Mouse (Mus musculus) limb, embryonic 15.5 days (tissue): ENCODE data around the gene Actr1a. TPM values are rescaled to one million over a fixed set of nuclear protein-coding genes. Genes with fewer than 3 reads are reported as not detected.
A peak's percentile ranks its signal among the peaks of the same experiment; 100 is the strongest.

Experiments used
- ATAC-seq: fragments of 200-750 bp; cut with Nextera tagmentation; 2 replicates; pipeline ENCODE4 v1.8.0; 2017; ENCODE audit warnings: low read depth, moderate TSS enrichment; ENCODE audit not compliant: insufficient number of reproducible peaks, low FRiP score, low TSS enrichment
- H3K27ac ChIP-seq: fragments of 300-500 bp; sonication (generic); 2 replicates; pipeline ENCODE4 v1.5.1; 2015; ENCODE audit warnings: moderate library complexity, mild to moderate bottlenecking, inconsistent platforms
- H3K27me3 ChIP-seq: fragments of 300-500 bp; sonication (generic); 2 replicates; pipeline ENCODE4 v1.6.1; 2015; ENCODE audit warnings: inconsistent platforms
- H3K36me3 ChIP-seq: fragments of 300-500 bp; sonication (generic); 2 replicates; pipeline ENCODE4 v1.6.1; 2015; ENCODE audit warnings: inconsistent platforms
- H3K4me1 ChIP-seq: fragments of 300-500 bp; sonication (generic); 2 replicates; pipeline ENCODE4 v1.6.1; 2015; ENCODE audit warnings: inconsistent platforms
- H3K4me2 ChIP-seq: fragments of 300-500 bp; sonication (generic); 2 replicates; pipeline ENCODE4 v1.6.1; 2015; ENCODE audit warnings: mild to moderate bottlenecking, inconsistent platforms
- H3K4me3 ChIP-seq: fragments of 300-500 bp; sonication (generic); 2 replicates; pipeline ENCODE4 v1.5.1; 2015; ENCODE audit warnings: mild to moderate bottlenecking, inconsistent platforms
- H3K9ac ChIP-seq: fragments of 300-500 bp; sonication (generic); 2 replicates; pipeline ENCODE4 v1.6.1; 2015; ENCODE audit warnings: inconsistent platforms
- H3K9me3 ChIP-seq: fragments of 300-500 bp; sonication (generic); 2 replicates; pipeline ENCODE4 v1.6.1; 2016; ENCODE audit warnings: inconsistent platforms
- WGBS: fragments of 180-500 bp; shearing (Covaris S2); methylation state at CpG from one replicate; pipeline ENCODE4 v1.1.7; 2015; 5-methylcytosine and 5-hydroxymethylcytosine counted together
- polyA plus RNA-seq: library from polyadenylated mRNA; unstranded; fragments of >200 nt; fragmentation: Nextera tagmentation; extraction: Ambion mirVana; gene quantifications from 2 replicates; pipeline ENCODE4 v1.2.1, GENCODE M21; 2015

Gene Actr1a
- 145 and 156 TPM in 2 replicates for polyA plus RNA-seq

DNA sequence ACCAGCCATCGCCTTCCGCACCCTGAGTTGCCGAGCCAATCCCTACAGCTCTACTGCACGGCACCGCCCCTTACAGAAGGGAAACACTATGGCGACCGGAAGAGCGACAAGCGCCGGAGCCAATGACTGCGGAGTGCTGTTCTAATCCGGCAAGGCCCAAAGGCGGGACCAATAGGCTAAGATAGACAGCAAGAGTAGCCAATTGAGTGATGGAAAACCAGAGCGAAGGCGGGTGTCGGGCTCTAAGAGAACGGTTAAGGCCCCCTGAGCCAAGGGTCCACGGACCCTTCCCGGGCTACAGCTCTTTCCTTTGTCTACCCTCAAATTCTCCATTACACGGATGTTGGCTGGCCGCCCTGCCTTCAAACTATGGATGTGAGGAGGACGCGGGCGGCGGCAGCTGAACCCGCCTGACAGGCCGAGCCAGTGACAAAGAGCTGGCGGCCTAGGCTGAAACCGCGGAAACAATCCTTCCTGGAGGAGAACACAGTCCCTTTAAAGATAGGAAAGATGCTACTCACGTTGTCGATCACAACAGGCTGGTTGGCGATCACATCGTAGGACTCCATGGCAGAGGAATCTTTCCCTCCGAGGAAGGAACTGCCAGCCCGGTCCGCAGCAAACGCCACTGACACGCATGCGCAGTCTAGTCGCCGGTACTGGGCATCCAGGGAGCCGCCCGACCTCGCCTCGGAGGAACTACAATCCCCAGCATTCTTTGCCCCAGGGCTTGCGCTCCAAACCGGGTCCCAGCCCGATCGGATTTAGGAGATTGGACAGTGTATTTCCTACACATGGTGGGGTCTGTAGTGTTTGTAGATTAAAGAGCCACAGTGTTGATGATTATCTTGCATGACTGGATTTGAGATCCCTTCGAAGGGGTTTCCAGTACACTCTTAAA lies at the start of gene Actr1a:
Actr1a (minus strand) TSS at position 640 of the 901 bp plus-strand sequence.
- no peaks in the 10 kb centered on the region for H3K9me3 ChIP-seq
- peaks cover 51% of the 10 kb centered on the region for H3K4me1 ChIP-seq
- peak; percentile 91 for ATAC-seq
- H3K4me3 ChIP-seq: peak within 1 kb of the TSS; percentile 89
- no peaks in the 10 kb centered on the region for H3K27me3 ChIP-seq
- WGBS: under 1% methylated on average over 51 of the region's 51 CpGs
- H3K9ac ChIP-seq: peak within 1 kb of the TSS; percentile 68
- 0 out of 2 replicates have a peak, but pooled peaks cover 3% of the 10 kb centered on the region for H3K36me3 ChIP-seq
- peak within 1 kb of the TSS; percentile 84 for H3K4me2 ChIP-seq
- peak within 1 kb of the TSS; percentile 81 for H3K27ac ChIP-seq

DNA sequence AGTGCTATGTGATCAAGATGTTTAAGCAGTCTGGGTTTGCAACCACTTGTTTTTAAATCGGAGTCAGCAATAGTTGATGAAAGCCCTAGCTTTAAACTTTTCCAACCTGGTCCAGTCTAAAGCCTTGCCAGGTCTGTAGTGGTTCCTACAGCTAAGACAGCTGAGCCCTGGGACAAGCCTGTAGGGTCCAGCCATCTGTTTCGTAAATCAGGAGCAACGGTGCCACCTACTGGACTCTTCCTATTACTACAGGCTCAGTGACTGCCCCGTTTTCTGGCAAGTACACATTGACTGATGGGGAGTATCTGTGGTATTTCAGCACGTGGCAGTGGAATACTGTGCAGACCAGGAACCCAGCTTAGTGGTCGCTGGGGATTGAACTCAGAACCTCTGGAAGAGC lies 48.7 kb upstream of the Actr1a start:
- Histone ChIP-seq H3K9ac (no peak overlapping the region), H3K4me1 (peaks cover 32% of the 10 kb centered on the region), H3K27ac (peak overlapping the region; percentile 59), H3K4me2 (no peak overlapping the region), H3K4me3 (no peak overlapping the region), H3K27me3 (no peaks in the 10 kb centered on the region), H3K36me3 (no peaks in the 10 kb centered on the region), H3K9me3 (no peaks in the 10 kb centered on the region)
- 6% methylated on average over 6 of the region's 6 CpGs for WGBS
- ATAC-seq: peak; percentile 33; the same call in 1 of the 2 replicates

DNA sequence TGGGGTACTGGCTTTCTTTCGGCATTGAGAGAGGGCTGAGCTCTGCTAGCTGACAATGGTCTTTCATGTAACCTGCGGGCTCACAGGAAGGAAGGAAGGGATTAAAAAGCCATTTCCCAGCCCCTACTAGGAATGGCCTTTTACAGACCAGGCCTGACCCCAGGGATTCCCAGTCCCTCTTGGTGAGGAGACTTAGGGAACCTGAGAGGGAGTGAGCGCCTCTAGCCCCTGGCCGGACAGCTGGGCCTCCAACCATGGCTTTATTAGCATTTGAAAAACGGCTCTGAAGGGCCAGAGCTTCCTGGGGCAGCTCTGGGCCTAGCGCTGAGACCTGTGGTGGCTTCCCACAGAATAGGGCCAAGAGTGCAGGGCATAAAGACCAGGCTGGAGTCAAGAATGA lies 48.0 kb upstream of the Actr1a start:
- Histone ChIP-seq H3K27ac (peak overlapping the region; percentile 59), H3K4me3 (no peak overlapping the region), H3K27me3 (no peaks in the 10 kb centered on the region), H3K9ac (no peak overlapping the region), H3K9me3 (no peaks in the 10 kb centered on the region), H3K36me3 (no peaks in the 10 kb centered on the region), H3K4me1 (peaks cover 29% of the 10 kb centered on the region), H3K4me2 (no peak overlapping the region)
- 30% methylated on average over 6 of the region's 6 CpGs for WGBS
- no peak for ATAC-seq

DNA sequence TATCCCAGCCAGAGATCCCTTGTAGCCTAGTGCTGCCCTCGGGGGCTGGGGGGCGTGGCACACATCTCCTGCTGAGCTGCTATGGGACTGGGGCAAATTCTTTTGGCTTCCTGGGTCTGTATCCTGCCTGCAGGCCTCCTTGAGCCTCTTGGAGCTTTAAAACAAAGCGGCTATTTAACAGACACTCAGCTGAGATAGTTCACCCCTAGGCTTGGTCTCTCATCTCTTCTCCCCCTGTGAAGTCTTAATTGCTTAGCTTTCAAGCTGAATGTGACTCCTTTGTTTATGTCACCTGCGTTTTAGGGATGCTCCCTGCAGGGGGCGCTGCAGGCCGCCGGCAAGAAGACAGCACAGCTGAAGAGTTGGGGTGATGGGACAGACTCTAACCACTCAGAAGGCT lies 39.9 kb upstream of the Actr1a start:
- Histone ChIP-seq H3K27ac (no peak overlapping the region), H3K4me1 (peaks cover 13% of the 10 kb centered on the region; the same call in 1 of the 2 replicates), H3K4me3 (no peak overlapping the region), H3K9me3 (no peaks in the 10 kb centered on the region), H3K4me2 (no peak overlapping the region), H3K27me3 (no peaks in the 10 kb centered on the region), H3K36me3 (no peaks in the 10 kb centered on the region), H3K9ac (no peak overlapping the region)
- WGBS: 14% methylated on average over 7 of the region's 7 CpGs
- ATAC-seq: no peak

DNA sequence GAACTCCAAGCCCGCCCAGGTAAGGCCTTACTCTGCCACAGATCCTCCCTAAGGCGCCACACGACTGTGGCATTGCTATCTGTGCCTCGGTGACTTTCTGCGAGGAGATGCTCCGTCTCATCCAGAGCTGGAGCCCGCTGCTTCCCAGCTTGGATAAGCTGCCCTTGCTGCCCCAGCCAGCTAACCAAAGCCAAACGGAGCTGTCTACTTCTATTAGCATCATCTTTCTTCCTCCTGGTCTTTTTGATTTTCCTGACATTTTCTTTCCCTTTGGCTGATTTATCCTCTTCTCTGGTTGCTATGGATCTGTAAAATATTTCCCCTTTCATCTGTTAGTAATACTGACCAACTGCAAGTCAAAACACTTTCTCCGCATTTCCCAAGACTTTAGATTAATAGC lies 39.0 kb upstream of the Actr1a start:
- H3K27ac ChIP-seq: no peak overlapping the region
- no peak overlapping the region for H3K4me2 ChIP-seq
- no peak overlapping the region for H3K4me3 ChIP-seq
- no peaks in the 10 kb centered on the region for H3K36me3 ChIP-seq
- WGBS: 80% methylated on average over 9 of the region's 9 CpGs
- H3K9ac ChIP-seq: no peak overlapping the region
- no peaks in the 10 kb centered on the region for H3K27me3 ChIP-seq
- no peak for ATAC-seq
- H3K4me1 ChIP-seq: peaks cover 13% of the 10 kb centered on the region; the same call in 1 of the 2 replicates
- no peaks in the 10 kb centered on the region for H3K9me3 ChIP-seq

DNA sequence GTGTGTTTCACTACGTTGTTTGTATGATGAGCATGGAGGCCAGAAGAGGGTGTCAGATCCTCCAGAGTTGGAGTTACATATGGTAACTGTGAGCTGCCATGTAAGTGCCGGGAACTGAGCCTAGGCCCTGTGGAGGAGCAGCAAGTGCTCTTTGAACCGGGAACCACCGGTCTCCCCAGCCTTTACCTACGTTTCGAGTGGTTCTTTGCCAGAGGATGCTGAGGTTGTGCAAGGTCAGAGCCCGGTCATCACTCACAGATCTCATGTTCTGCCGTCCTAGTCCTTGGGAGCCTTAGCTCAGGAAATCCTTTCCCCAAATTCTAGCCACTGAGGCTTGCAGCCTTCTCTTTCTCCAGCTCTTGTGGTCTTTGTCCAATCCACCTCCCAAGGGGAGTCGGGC lies 38.6 kb upstream of the Actr1a start:
- Histone ChIP-seq H3K36me3 (no peaks in the 10 kb centered on the region), H3K27ac (no peak overlapping the region), H3K4me3 (no peak overlapping the region), H3K4me1 (peaks cover 13% of the 10 kb centered on the region; the same call in 1 of the 2 replicates), H3K9me3 (no peaks in the 10 kb centered on the region), H3K4me2 (no peak overlapping the region), H3K27me3 (no peaks in the 10 kb centered on the region), H3K9ac (no peak overlapping the region)
- no peak for ATAC-seq
- WGBS: 63% methylated on average over 9 of the region's 9 CpGs

DNA sequence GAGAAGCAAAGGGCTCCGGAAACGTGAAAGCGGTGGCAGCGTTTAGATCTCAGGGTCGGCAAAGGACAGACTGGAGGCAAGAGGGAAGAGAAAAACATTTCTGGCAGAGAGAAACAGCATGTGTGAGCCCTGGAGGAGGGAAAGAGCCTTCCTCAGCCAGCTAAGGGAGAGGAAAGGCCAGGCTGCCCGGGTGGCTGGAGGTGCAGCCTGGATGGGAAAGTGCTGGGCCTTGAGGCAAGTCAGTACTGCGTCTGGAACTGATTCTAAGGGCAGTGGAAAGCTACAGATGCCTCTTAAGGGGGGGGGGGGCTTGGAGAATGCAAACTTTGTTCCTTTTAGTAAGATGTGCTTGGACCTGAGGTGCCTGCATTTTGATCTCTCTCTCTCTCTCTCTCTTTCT lies 38.2 kb upstream of the Actr1a start:
- no peak overlapping the region for H3K4me3 ChIP-seq
- no peaks in the 10 kb centered on the region for H3K27me3 ChIP-seq
- WGBS: 58% methylated on average over 7 of the region's 7 CpGs
- no peak overlapping the region for H3K4me2 ChIP-seq
- peaks cover 1% of the 10 kb centered on the region; the same call in 1 of the 2 replicates for H3K36me3 ChIP-seq
- no peaks in the 10 kb centered on the region for H3K9me3 ChIP-seq
- no peak overlapping the region for H3K9ac ChIP-seq
- H3K27ac ChIP-seq: 0 out of 2 replicates have a peak overlapping the region, but pooled peaks have one; percentile 63
- no peak for ATAC-seq
- H3K4me1 ChIP-seq: peaks cover 13% of the 10 kb centered on the region; the same call in 1 of the 2 replicates

DNA sequence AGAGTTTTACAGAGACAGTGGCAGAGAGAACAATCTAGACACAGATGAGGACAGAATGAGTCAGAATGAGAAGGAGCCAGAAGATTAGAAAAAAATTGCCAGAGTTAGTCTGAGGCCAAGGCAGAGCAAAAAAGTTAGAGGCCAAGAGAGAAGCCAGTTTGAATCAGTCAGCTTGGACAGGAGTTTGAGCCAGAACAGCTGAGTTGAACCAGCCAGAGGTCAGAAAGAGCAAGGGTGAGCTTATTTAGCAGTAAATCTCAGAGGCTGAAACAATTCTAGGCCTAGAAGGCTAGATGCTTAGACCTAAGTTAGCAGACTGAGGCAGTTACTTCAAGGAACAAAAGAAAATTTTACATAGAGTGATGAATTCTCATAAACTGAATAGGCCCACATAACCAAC lies 33.7 kb upstream of the Actr1a start:
- Histone ChIP-seq H3K36me3 (peaks cover 22% of the 10 kb centered on the region), H3K27me3 (no peaks in the 10 kb centered on the region), H3K9me3 (no peaks in the 10 kb centered on the region), H3K4me1 (peaks cover 10% of the 10 kb centered on the region; the same call in 1 of the 2 replicates), H3K4me3 (no peak overlapping the region), H3K9ac (no peak overlapping the region), H3K27ac (no peak overlapping the region), H3K4me2 (no peak overlapping the region)
- ATAC-seq: no peak

DNA sequence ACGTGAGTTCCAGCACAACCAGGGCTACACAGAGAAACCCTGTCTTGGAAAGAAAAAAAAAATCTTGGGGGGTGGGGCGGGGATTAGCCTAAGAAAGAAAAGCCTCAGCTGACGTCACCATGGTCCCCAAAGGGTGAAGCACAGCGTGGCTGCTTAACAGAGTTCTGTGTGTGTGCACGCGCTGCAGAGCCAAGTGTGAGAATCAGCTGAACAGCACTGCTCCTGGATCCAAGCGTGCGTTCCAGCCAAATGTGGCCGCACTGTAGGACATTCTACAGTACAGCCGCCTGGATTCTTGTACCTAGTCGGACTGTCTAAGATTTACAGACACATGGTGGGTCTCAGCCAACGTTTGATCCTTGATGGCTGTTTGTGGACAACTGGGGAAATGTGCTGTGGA lies 30.9 kb upstream of the Actr1a start:
- Histone ChIP-seq H3K27me3 (no peaks in the 10 kb centered on the region), H3K27ac (no peak overlapping the region), H3K36me3 (peaks cover 22% of the 10 kb centered on the region), H3K4me2 (no peak overlapping the region), H3K9ac (no peak overlapping the region), H3K4me3 (no peak overlapping the region), H3K4me1 (peaks cover 27% of the 10 kb centered on the region), H3K9me3 (no peaks in the 10 kb centered on the region)
- WGBS: 83% methylated on average over 12 of the region's 12 CpGs
- no peak for ATAC-seq

DNA sequence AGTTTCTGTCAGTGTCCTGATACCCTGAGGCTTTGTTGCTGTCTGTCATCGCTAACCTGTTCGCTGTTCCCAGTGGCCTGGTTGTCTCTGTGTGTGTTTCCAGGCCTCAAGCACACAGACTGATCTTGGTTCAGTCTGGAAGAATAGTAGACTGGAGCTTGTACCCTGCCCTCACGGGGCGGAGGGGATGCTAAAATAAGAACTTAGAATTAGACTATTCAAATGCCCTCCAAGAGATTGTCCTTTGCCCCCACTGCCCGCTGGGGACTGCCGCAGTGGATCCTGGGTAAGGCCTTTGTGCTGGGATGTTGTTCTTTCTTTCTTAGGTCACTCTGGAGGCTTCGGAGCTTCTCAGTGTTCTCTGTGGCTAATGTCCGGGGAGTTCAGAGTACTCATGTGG lies 29.7 kb upstream of the Actr1a start:
- Histone ChIP-seq H3K9ac (no peak overlapping the region), H3K9me3 (no peaks in the 10 kb centered on the region), H3K27ac (no peak overlapping the region), H3K4me1 (peaks cover 30% of the 10 kb centered on the region), H3K4me3 (no peak overlapping the region), H3K36me3 (peaks cover 22% of the 10 kb centered on the region), H3K4me2 (no peak overlapping the region), H3K27me3 (no peaks in the 10 kb centered on the region)
- ATAC-seq: no peak
- WGBS: 94% methylated on average over 8 of the region's 8 CpGs

DNA sequence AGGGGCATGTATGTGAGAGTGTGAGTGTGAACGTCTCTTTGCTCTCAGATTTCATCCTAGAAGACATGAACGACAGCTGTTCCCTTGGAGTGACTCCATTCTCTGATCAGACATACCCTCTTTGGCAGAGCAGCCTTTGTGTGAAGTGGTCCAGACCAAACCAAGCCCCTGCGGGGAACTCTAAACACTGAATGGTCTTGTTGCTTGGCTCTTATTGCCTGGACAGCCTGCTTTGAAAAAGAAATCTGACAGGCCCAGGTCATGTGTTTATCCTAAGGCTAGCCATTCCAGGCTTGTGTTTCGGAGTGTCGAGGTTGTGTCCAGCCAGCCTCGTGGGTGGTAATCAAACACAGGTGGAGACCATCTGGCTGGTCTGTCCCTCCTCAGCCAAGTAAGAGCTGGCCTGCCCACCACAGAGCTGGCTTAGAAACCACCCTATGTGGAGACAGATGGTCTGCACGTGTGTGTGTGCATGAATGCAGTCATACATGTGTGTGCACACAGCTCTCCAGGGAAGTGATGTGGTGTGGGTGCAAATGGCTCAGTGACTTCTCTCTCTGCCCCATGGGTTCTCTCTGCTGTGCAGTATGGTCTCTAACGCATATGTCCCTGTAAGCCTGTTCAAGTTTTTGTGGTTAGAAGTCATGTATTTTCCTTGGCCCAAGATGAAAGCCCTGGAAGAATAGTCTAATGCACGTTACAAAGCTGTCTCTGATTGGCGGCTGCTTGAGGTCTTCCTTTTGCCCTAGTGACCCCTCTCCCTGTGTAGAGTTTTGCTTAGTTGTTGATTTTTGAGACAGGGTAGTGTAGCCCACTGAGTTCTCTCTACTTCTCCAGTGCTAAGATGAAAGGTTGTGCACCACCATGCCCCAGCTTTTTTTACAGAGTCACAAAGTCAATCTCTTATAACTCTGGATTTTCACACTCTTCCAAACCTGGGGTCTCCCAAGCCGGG lies 27.1 kb upstream of the Actr1a start:
- WGBS: 25% methylated on average over 11 of the region's 11 CpGs
- H3K4me2 ChIP-seq: peak overlapping the region; percentile 2; the same call in 1 of the 2 replicates

More for the DNA sequence above, 27.1 kb upstream of the Actr1a start:
- H3K27ac ChIP-seq: peak overlapping the region; percentile 65
- no peaks in the 10 kb centered on the region for H3K27me3 ChIP-seq
- peaks cover 11% of the 10 kb centered on the region for H3K36me3 ChIP-seq
- ATAC-seq: peak; percentile 79
- H3K9ac ChIP-seq: no peak overlapping the region
- H3K4me3 ChIP-seq: no peak overlapping the region
- no peaks in the 10 kb centered on the region for H3K9me3 ChIP-seq
- peaks cover 30% of the 10 kb centered on the region for H3K4me1 ChIP-seq
